Mouse (Mus musculus): ENCODE measurements around the gene Tmem216. TPM values are rescaled to one million over a fixed set of nuclear protein-coding genes. Genes with fewer than 3 reads are reported as not detected.

Tmem216 gene
- polyA plus RNA-seq, 1 experiment from 2014 or later, result 29.8 TPM

GRCm38 (mm10) chr19:10557001-10557400, 963 bp upstream of the Tmem216 start:
- no peak overlapping the region for H3K4me2 ChIP-seq (ENCODE audit: low read depth, low read length)
- no peaks in the 10 kb centered on the region for H3K9me3 ChIP-seq (replicated peaks; ENCODE audit: control insufficient read depth, low read length)
- H3K36me3 ChIP-seq (ENCODE audit: control insufficient read depth, insufficient read depth, low read length), result no peaks in the 10 kb centered on the region
- H3K27me3 ChIP-seq (ENCODE audit: control insufficient read depth, insufficient read depth, low read length), result no peaks in the 10 kb centered on the region
- H3K4me1 ChIP-seq (ENCODE audit: control insufficient read depth, insufficient read depth, low read length), result peaks cover 12% of the 10 kb centered on the region
- 66% methylated on average over 2 of the region's 2 CpGs for WGBS
- H3K27ac ChIP-seq (ENCODE audit: low read length), result no peak overlapping the region
- H3K9ac ChIP-seq (ENCODE audit: low read length), result no peak overlapping the region
- H3K4me3 ChIP-seq (replicated peaks; ENCODE audit: low read length), result no peak overlapping the region
- no peak for ATAC-seq (ENCODE audit: insufficient read depth, low FRiP score)

DNA sequence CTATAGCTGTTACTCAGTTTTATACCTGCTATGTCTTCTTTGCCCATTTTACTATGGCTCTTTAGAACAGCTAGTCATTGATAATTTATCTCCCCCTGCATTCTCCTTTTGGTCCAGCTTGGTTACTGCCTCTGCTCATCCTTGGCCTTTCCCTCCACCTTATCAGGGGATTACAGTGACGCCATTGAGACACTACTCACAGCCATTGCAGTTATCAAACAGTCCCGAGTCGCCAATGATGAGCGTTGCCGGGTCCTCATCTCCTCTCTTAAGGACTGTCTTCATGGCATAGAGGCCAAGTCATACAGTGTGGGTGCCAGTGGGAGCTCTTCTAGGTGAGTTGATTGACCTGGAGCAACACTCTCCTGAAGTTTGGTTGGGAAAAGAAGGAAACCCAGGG, 16.6 kb downstream of the Tmem216 start:
- no peaks in the 10 kb centered on the region for H3K9me3 ChIP-seq (replicated peaks; ENCODE audit: control insufficient read depth, low read length)
- no peak overlapping the region for H3K27ac ChIP-seq (ENCODE audit: low read length)
- H3K4me1 ChIP-seq (ENCODE audit: control insufficient read depth, insufficient read depth, low read length), result no peaks in the 10 kb centered on the region
- no peak for ATAC-seq (ENCODE audit: insufficient read depth, low FRiP score)
- WGBS, result 91% methylated on average over 5 of the region's 5 CpGs
- H3K9ac ChIP-seq (ENCODE audit: low read length), result no peak overlapping the region
- H3K4me3 ChIP-seq (replicated peaks; ENCODE audit: low read length), result no peak overlapping the region
- no peak overlapping the region for H3K4me2 ChIP-seq (ENCODE audit: low read depth, low read length)
- H3K27me3 ChIP-seq (ENCODE audit: control insufficient read depth, insufficient read depth, low read length), result no peaks in the 10 kb centered on the region
- H3K36me3 ChIP-seq (ENCODE audit: control insufficient read depth, insufficient read depth, low read length), result peaks cover 44% of the 10 kb centered on the region

GRCm38 (mm10) chr19:10530082-10530481, 26.0 kb downstream of the Tmem216 start:
- no peaks in the 10 kb centered on the region for H3K9me3 ChIP-seq (replicated peaks; ENCODE audit: control insufficient read depth, low read length)
- no peak overlapping the region for H3K4me3 ChIP-seq (replicated peaks; ENCODE audit: low read length)
- peaks cover 12% of the 10 kb centered on the region for H3K4me1 ChIP-seq (ENCODE audit: control insufficient read depth, insufficient read depth, low read length)
- H3K27me3 ChIP-seq (ENCODE audit: control insufficient read depth, insufficient read depth, low read length), result no peaks in the 10 kb centered on the region
- H3K9ac ChIP-seq (ENCODE audit: low read length), result no peak overlapping the region
- no peak overlapping the region for H3K27ac ChIP-seq (ENCODE audit: low read length)
- no peak for ATAC-seq (ENCODE audit: insufficient read depth, low FRiP score)
- peaks cover 23% of the 10 kb centered on the region for H3K36me3 ChIP-seq (ENCODE audit: control insufficient read depth, insufficient read depth, low read length)
- no peak overlapping the region for H3K4me2 ChIP-seq (ENCODE audit: low read depth, low read length)
- WGBS, result 93% methylated on average over 1 of the region's 1 CpGs

DNA sequence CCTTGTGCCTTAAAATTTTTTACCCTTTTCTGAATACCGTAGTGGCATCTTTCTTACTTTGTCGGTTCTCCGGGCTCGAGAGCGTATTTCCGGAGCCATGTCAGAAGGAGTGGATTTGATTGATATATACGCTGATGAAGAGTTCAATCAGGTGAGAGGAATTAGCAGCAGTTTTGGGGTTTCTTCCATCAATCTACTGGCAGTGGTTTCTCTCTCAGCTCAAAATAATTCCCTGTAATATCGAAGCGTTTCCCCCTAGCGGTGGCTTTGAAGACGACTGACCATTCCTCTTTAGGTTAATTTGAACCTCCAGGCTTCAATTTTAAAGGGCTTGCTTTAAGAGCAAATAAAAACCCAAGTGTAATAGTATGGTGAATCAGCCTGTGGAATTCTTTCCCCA, 30.1 kb downstream of the Tmem216 start, which contains the start of gene Sdhaf2:
Gene Sdhaf2 (minus strand): TSS at position 233 of the 400 bp plus-strand sequence.
- H3K4me2 ChIP-seq (ENCODE audit: low read depth, low read length), result peak within 1 kb of the TSS; percentile 69
- under 1% methylated on average over 11 of the region's 11 CpGs for WGBS
- H3K4me1 ChIP-seq (ENCODE audit: control insufficient read depth, insufficient read depth, low read length), result peaks cover 18% of the 10 kb centered on the region
- peaks cover 10% of the 10 kb centered on the region for H3K36me3 ChIP-seq (ENCODE audit: control insufficient read depth, insufficient read depth, low read length)
- H3K27ac ChIP-seq (ENCODE audit: low read length), result peak within 1 kb of the TSS; percentile 97
- H3K4me3 ChIP-seq (replicated peaks; ENCODE audit: low read length), result peak within 1 kb of the TSS; percentile 74
- no peaks in the 10 kb centered on the region for H3K9me3 ChIP-seq (replicated peaks; ENCODE audit: control insufficient read depth, low read length)
- peak within 1 kb of the TSS; percentile 95 for H3K9ac ChIP-seq (ENCODE audit: low read length)
- ATAC-seq (ENCODE audit: insufficient read depth, low FRiP score), result no peak
- no peaks in the 10 kb centered on the region for H3K27me3 ChIP-seq (ENCODE audit: control insufficient read depth, insufficient read depth, low read length)

GRCm38 (mm10) chr19:10525106-10525901, 30.7 kb downstream of the Tmem216 start, which contains the start of gene Cpsf7:
Gene Cpsf7, plus strand, starts transcription at chr19:10525266.
- ATAC-seq (ENCODE audit: insufficient read depth, low FRiP score), result peak; percentile 95
- H3K9me3 ChIP-seq (replicated peaks; ENCODE audit: control insufficient read depth, low read length), result no peaks in the 10 kb centered on the region
- peaks cover 18% of the 10 kb centered on the region for H3K4me1 ChIP-seq (ENCODE audit: control insufficient read depth, insufficient read depth, low read length)
- peak within 1 kb of the TSS; percentile 97 for H3K27ac ChIP-seq (ENCODE audit: low read length)
- peak within 1 kb of the TSS; percentile 95 for H3K9ac ChIP-seq (ENCODE audit: low read length)
- H3K36me3 ChIP-seq (ENCODE audit: control insufficient read depth, insufficient read depth, low read length), result peaks cover 10% of the 10 kb centered on the region
- peak within 1 kb of the TSS; percentile 74 for H3K4me3 ChIP-seq (replicated peaks; ENCODE audit: low read length)
- H3K4me2 ChIP-seq (ENCODE audit: low read depth, low read length), result peak within 1 kb of the TSS; percentile 69
- no peaks in the 10 kb centered on the region for H3K27me3 ChIP-seq (ENCODE audit: control insufficient read depth, insufficient read depth, low read length)
- WGBS, result under 1% methylated on average over 93 of the region's 93 CpGs

- WGBS, result 0% methylated on average over 19 of the region's 19 CpGs
- ATAC-seq (ENCODE audit: insufficient read depth, low FRiP score), result no peak
- H3K9ac ChIP-seq (ENCODE audit: low read length), result peak overlapping the region; percentile 95
- H3K9me3 ChIP-seq (replicated peaks; ENCODE audit: control insufficient read depth, low read length), result no peaks in the 10 kb centered on the region
- H3K4me3 ChIP-seq (replicated peaks; ENCODE audit: low read length), result peak overlapping the region; percentile 74
- peaks cover 18% of the 10 kb centered on the region for H3K4me1 ChIP-seq (ENCODE audit: control insufficient read depth, insufficient read depth, low read length)
- H3K27me3 ChIP-seq (ENCODE audit: control insufficient read depth, insufficient read depth, low read length), result no peaks in the 10 kb centered on the region
- peak overlapping the region; percentile 69 for H3K4me2 ChIP-seq (ENCODE audit: low read depth, low read length)
- H3K36me3 ChIP-seq (ENCODE audit: control insufficient read depth, insufficient read depth, low read length), result 0 out of 2 replicates have a peak, but pooled peaks cover 6% of the 10 kb centered on the region
- peak overlapping the region; percentile 97 for H3K27ac ChIP-seq (ENCODE audit: low read length)
Measured at GRCm38 (mm10) chr19:10524784-10525105, 31.3 kb downstream of the Tmem216 start.

DNA sequence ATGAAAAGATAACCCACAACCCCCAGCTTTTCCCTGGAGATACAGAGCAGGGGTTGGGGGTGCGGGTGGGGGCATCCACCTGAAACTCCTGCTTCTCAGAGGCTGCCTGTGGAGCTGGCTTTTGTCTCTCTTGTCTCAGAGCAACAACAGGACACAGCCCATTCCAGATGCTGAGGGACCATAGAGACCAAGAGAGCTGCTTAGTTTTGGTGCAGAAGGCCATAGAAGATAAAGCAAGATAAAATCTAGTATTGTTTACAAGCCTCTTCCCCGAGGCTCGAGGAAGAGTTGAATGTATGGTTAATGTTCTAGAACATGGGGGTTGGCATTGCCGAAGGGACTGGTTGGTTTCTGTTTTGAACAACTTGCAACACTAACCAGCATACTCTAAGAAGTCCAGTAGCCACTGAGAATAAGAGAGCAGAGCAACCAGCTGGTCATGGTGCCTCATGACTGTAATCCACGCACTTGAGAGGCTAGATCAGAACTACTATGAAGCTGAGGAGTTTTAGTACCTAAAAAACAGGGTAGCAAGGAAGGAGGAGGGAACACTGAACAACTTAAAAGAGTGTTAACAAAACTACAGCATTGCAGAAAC, 32.5 kb downstream of the Tmem216 start:
- Histone ChIP-seq H3K9me3 (replicated peaks; ENCODE audit: control insufficient read depth, low read length) (no peaks in the 10 kb centered on the region), H3K4me1 (ENCODE audit: control insufficient read depth, insufficient read depth, low read length) (peaks cover 18% of the 10 kb centered on the region), H3K27me3 (ENCODE audit: control insufficient read depth, insufficient read depth, low read length) (no peaks in the 10 kb centered on the region), H3K4me3 (replicated peaks; ENCODE audit: low read length) (peak overlapping the region; percentile 19; the same call in 1 of the 2 replicates), H3K36me3 (ENCODE audit: control insufficient read depth, insufficient read depth, low read length) (0 out of 2 replicates have a peak, but pooled peaks cover 6% of the 10 kb centered on the region), H3K4me2 (ENCODE audit: low read depth, low read length) (peak overlapping the region; percentile 69), H3K9ac (ENCODE audit: low read length) (0 out of 2 replicates have a peak overlapping the region, but pooled peaks have one; percentile 16), H3K27ac (ENCODE audit: low read length) (no peak overlapping the region)
- no peak for ATAC-seq (ENCODE audit: insufficient read depth, low FRiP score)
- WGBS, result 72% methylated on average over 5 of the region's 5 CpGs

- H3K4me1 ChIP-seq (ENCODE audit: control insufficient read depth, insufficient read depth, low read length), result peaks cover 14% of the 10 kb centered on the region
- no peak overlapping the region for H3K9ac ChIP-seq (ENCODE audit: low read length)
- H3K27ac ChIP-seq (ENCODE audit: low read length), result no peak overlapping the region
- 87% methylated on average over 1 of the region's 1 CpGs for WGBS
- no peak for ATAC-seq (ENCODE audit: insufficient read depth, low FRiP score)
- no peaks in the 10 kb centered on the region for H3K36me3 ChIP-seq (ENCODE audit: control insufficient read depth, insufficient read depth, low read length)
- H3K9me3 ChIP-seq (replicated peaks; ENCODE audit: control insufficient read depth, low read length), result no peaks in the 10 kb centered on the region
- H3K4me3 ChIP-seq (replicated peaks; ENCODE audit: low read length), result no peak overlapping the region
- H3K27me3 ChIP-seq (ENCODE audit: control insufficient read depth, insufficient read depth, low read length), result no peaks in the 10 kb centered on the region
- H3K4me2 ChIP-seq (ENCODE audit: low read depth, low read length), result no peak overlapping the region
Measured at GRCm38 (mm10) chr19:10521926-10522325, 34.1 kb downstream of the Tmem216 start.

- Histone ChIP-seq H3K27ac (ENCODE audit: low read length) (no peak overlapping the region), H3K4me2 (ENCODE audit: low read depth, low read length) (no peak overlapping the region), H3K9ac (ENCODE audit: low read length) (no peak overlapping the region), H3K4me3 (replicated peaks; ENCODE audit: low read length) (no peak overlapping the region), H3K9me3 (replicated peaks; ENCODE audit: control insufficient read depth, low read length) (no peaks in the 10 kb centered on the region), H3K27me3 (ENCODE audit: control insufficient read depth, insufficient read depth, low read length) (no peaks in the 10 kb centered on the region), H3K36me3 (ENCODE audit: control insufficient read depth, insufficient read depth, low read length) (no peaks in the 10 kb centered on the region; the same call in 1 of the 2 replicates), H3K4me1 (ENCODE audit: control insufficient read depth, insufficient read depth, low read length) (peaks cover 6% of the 10 kb centered on the region)
- no peak for ATAC-seq (ENCODE audit: insufficient read depth, low FRiP score)
- WGBS, result 52% methylated on average over 1 of the region's 1 CpGs
Measured at GRCm38 (mm10) chr19:10520355-10520754, 35.7 kb downstream of the Tmem216 start.

All from stomach, embryonic 16.5 days (tissue).